Mouse (Mus musculus): ENCODE data around the gene Rnase10. TPM values are rescaled to one million over a fixed set of nuclear protein-coding genes. Genes with fewer than 3 reads are reported as not detected.

Rnase10 gene
- polyA plus RNA-seq, 1 experiment from 2014 or later, result not detected

- WGBS, result 77% methylated on average over 4 of the region's 4 CpGs
- Histone ChIP-seq H3K27me3 (no peaks in the 10 kb centered on the region), H3K4me1 (replicated peaks) (no peaks in the 10 kb centered on the region), H3K4me2 (no peak overlapping the region), H3K27ac (no peak overlapping the region), H3K9me3 (no peaks in the 10 kb centered on the region), H3K36me3 (no peaks in the 10 kb centered on the region), H3K9ac (no peak overlapping the region), H3K4me3 (no peak overlapping the region)
- ATAC-seq (ENCODE audit: low FRiP score), result no peak
These were observed 15.9 kb downstream of the Rnase10 start for GRCm38 (mm10) chr14:51023457-51023856.

GRCm38 (mm10) chr14:51024820-51025219, 17.3 kb downstream of the Rnase10 start:
- 92% methylated on average over 1 of the region's 1 CpGs for WGBS
- Histone ChIP-seq H3K9me3 (no peaks in the 10 kb centered on the region), H3K27ac (no peak overlapping the region), H3K9ac (no peak overlapping the region), H3K36me3 (no peaks in the 10 kb centered on the region), H3K4me1 (replicated peaks) (no peaks in the 10 kb centered on the region), H3K4me3 (no peak overlapping the region), H3K27me3 (no peaks in the 10 kb centered on the region), H3K4me2 (no peak overlapping the region)
- ATAC-seq (ENCODE audit: low FRiP score), result no peak

- Histone ChIP-seq H3K27ac (no peak overlapping the region), H3K9ac (no peak overlapping the region), H3K9me3 (no peaks in the 10 kb centered on the region), H3K4me2 (no peak overlapping the region), H3K36me3 (no peaks in the 10 kb centered on the region), H3K4me3 (no peak overlapping the region), H3K27me3 (no peaks in the 10 kb centered on the region), H3K4me1 (replicated peaks) (no peaks in the 10 kb centered on the region)
- 37% methylated on average over 5 of the region's 5 CpGs for WGBS
- no peak for ATAC-seq (ENCODE audit: low FRiP score)
These were observed 19.0 kb downstream of the Rnase10 start for GRCm38 (mm10) chr14:51026391-51027133.

GRCm38 (mm10) chr14:51027387-51028155, 20.0 kb downstream of the Rnase10 start:
- no peak for ATAC-seq (ENCODE audit: low FRiP score)
- H3K36me3 ChIP-seq, result no peaks in the 10 kb centered on the region
- H3K4me3 ChIP-seq, result no peak overlapping the region
- H3K4me2 ChIP-seq, result no peak overlapping the region
- 56% methylated on average over 3 of the region's 3 CpGs for WGBS
- H3K27ac ChIP-seq, result no peak overlapping the region
- no peaks in the 10 kb centered on the region for H3K4me1 ChIP-seq (replicated peaks)
- H3K9ac ChIP-seq, result no peak overlapping the region
- H3K27me3 ChIP-seq, result no peaks in the 10 kb centered on the region
- H3K9me3 ChIP-seq, result no peaks in the 10 kb centered on the region

- no peak overlapping the region for H3K4me3 ChIP-seq
- H3K36me3 ChIP-seq, result no peaks in the 10 kb centered on the region
- H3K27ac ChIP-seq, result no peak overlapping the region
- H3K9me3 ChIP-seq, result no peaks in the 10 kb centered on the region
- no peak overlapping the region for H3K9ac ChIP-seq
- H3K4me1 ChIP-seq (replicated peaks), result no peaks in the 10 kb centered on the region
- H3K4me2 ChIP-seq, result no peak overlapping the region
- H3K27me3 ChIP-seq, result no peaks in the 10 kb centered on the region
- 52% methylated on average over 1 of the region's 1 CpGs for WGBS
- ATAC-seq (ENCODE audit: low FRiP score), result no peak
These were observed 27.7 kb downstream of the Rnase10 start for GRCm38 (mm10) chr14:51035206-51035605.

GRCm38 (mm10) chr14:51036214-51036613, 28.7 kb downstream of the Rnase10 start:
- no peak overlapping the region for H3K9ac ChIP-seq
- no peaks in the 10 kb centered on the region for H3K4me1 ChIP-seq (replicated peaks)
- no peaks in the 10 kb centered on the region for H3K9me3 ChIP-seq
- 89% methylated on average over 4 of the region's 4 CpGs for WGBS
- H3K27me3 ChIP-seq, result no peaks in the 10 kb centered on the region
- H3K27ac ChIP-seq, result no peak overlapping the region
- H3K4me2 ChIP-seq, result no peak overlapping the region
- ATAC-seq (ENCODE audit: low FRiP score), result no peak
- no peak overlapping the region for H3K4me3 ChIP-seq
- no peaks in the 10 kb centered on the region for H3K36me3 ChIP-seq

GRCm38 (mm10) chr14:51041769-51042168, 34.2 kb downstream of the Rnase10 start, which contains the start of gene Rnase9:
Gene Rnase9, minus strand, starts transcription at chr14:51041869.
- 57% methylated on average over 6 of the region's 6 CpGs for WGBS
- H3K27me3 ChIP-seq, result no peaks in the 10 kb centered on the region

GRCm38 (mm10) chr14:51047846-51048245, 40.3 kb downstream of the Rnase10 start:
- no peaks in the 10 kb centered on the region for H3K27me3 ChIP-seq
- H3K9me3 ChIP-seq, result no peaks in the 10 kb centered on the region
- no peak overlapping the region for H3K9ac ChIP-seq
- H3K27ac ChIP-seq, result no peak overlapping the region
- no peak overlapping the region for H3K4me2 ChIP-seq
- no peaks in the 10 kb centered on the region for H3K36me3 ChIP-seq
- H3K4me1 ChIP-seq (replicated peaks), result no peaks in the 10 kb centered on the region
- H3K4me3 ChIP-seq, result no peak overlapping the region
- 76% methylated on average over 5 of the region's 5 CpGs for WGBS
- no peak for ATAC-seq (ENCODE audit: low FRiP score)

More at GRCm38 (mm10) chr14:51041769-51042168, 34.2 kb downstream of the Rnase10 start, which contains the start of gene Rnase9:
- H3K4me1 ChIP-seq (replicated peaks), result no peaks in the 10 kb centered on the region
- no peak within 1 kb of the TSS for H3K4me3 ChIP-seq
- no peaks in the 10 kb centered on the region for H3K9me3 ChIP-seq
- H3K9ac ChIP-seq, result no peak within 1 kb of the TSS
- H3K36me3 ChIP-seq, result no peaks in the 10 kb centered on the region
- ATAC-seq (ENCODE audit: low FRiP score), result no peak
- H3K4me2 ChIP-seq, result no peak within 1 kb of the TSS
- H3K27ac ChIP-seq, result no peak within 1 kb of the TSS

- ATAC-seq (ENCODE audit: low FRiP score), result no peak
- peaks cover 4% of the 10 kb centered on the region; the same call in 1 of the 2 replicates for H3K4me1 ChIP-seq (replicated peaks)
- no peaks in the 10 kb centered on the region for H3K9me3 ChIP-seq
- no peak within 1 kb of the TSS for H3K4me3 ChIP-seq
- 90% methylated on average over 2 of the region's 2 CpGs for WGBS
- H3K27ac ChIP-seq, result no peak within 1 kb of the TSS
- H3K27me3 ChIP-seq, result no peaks in the 10 kb centered on the region
- H3K9ac ChIP-seq, result no peak within 1 kb of the TSS
- H3K36me3 ChIP-seq, result no peaks in the 10 kb centered on the region
- H3K4me2 ChIP-seq, result no peak within 1 kb of the TSS
These were observed 42.5 kb downstream of the Rnase10 start, which contains the start of gene Rnase11 for GRCm38 (mm10) chr14:51050063-51050462. Gene Rnase11, minus strand, starts transcription at chr14:51050163.

- 69% methylated on average over 5 of the region's 5 CpGs for WGBS
- no peak overlapping the region for H3K9ac ChIP-seq
- no peak for ATAC-seq (ENCODE audit: low FRiP score)
- no peaks in the 10 kb centered on the region for H3K9me3 ChIP-seq
- H3K36me3 ChIP-seq, result no peaks in the 10 kb centered on the region
- H3K27me3 ChIP-seq, result no peaks in the 10 kb centered on the region
- no peak overlapping the region for H3K4me3 ChIP-seq
- no peak overlapping the region for H3K4me2 ChIP-seq
- peaks cover 4% of the 10 kb centered on the region; the same call in 1 of the 2 replicates for H3K4me1 ChIP-seq (replicated peaks)
- H3K27ac ChIP-seq, result no peak overlapping the region
These were observed 44.4 kb downstream of the Rnase10 start for GRCm38 (mm10) chr14:51051941-51052340.

GRCm38 (mm10) chr14:51053176-51053575, 45.6 kb downstream of the Rnase10 start:
- no peak overlapping the region for H3K27ac ChIP-seq
- H3K36me3 ChIP-seq, result no peaks in the 10 kb centered on the region
- H3K27me3 ChIP-seq, result no peaks in the 10 kb centered on the region
- H3K4me1 ChIP-seq (replicated peaks), result peaks cover 4% of the 10 kb centered on the region; the same call in 1 of the 2 replicates
- H3K4me3 ChIP-seq, result no peak overlapping the region
- ATAC-seq (ENCODE audit: low FRiP score), result no peak
- no peak overlapping the region for H3K4me2 ChIP-seq
- no peak overlapping the region for H3K9ac ChIP-seq
- no peaks in the 10 kb centered on the region for H3K9me3 ChIP-seq
- WGBS, result 76% methylated on average over 5 of the region's 5 CpGs
